Mouse (Mus musculus) layer of hippocampus, adult 9-10 months (tissue): ENCODE measurements at regions not wholly inside any gene's neighbourhood (a gene's known extent, or its start where the extent isn't known, plus 50 kb on each side); places are given as distances from the start of the nearest gene placed in this dataset.

ENCODE experiments used
- DNase-seq: peaks from one replicate; pipeline ENCODE4 v3.0.0; 2022; ENCODE audit warnings: low spot score

DNA sequence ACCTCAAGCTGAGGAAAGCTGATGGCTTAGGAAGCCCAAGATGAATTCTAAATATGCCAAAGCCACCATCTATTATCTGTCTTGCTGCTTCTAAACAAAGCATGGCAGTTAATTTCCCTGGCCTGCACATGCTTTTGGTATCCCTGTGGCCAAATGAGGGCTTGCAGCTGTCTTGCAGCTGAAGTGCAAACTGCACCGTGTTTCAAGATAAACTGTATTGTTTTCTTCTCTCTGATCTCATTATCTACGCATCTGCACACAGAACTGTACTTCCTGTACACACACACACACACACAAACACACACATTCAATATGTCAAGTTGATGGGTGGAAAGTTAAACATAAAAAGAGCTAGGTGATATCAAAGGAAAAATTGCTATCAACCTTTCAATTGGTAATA, 221.7 kb upstream of the Veph1 start:
- no peak for DNase-seq

DNA sequence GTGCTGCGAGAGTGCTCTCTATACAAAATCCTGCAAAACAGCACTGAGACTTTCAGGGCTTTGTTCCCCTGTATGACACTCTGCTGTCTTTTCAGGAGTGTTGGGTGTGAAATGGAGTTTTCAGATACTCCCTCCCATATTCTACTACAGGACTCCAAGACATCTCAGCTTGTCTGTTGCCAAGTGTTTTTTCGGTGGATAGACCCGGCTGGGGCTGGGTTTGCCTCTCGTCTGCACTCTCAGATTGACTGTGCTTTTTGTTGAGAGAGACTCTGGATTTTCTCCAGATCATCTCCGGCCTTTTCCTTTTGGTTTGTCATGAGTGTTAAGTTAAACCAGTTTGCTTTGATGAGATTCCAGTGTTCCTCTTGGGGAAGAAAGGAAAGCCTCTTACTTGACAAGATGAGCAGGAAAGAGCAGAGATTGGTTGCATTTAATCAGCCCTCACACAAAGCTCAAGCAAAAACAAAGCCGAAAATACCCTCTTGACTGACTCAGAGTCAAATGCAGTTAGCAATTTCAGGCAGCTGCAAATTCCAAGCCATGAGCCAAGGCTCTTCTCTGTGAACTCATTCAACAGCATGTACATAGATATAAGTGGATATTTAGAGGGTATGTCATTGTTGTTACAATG, 219.3 kb upstream of the Veph1 start:
- no peak for DNase-seq

DNA sequence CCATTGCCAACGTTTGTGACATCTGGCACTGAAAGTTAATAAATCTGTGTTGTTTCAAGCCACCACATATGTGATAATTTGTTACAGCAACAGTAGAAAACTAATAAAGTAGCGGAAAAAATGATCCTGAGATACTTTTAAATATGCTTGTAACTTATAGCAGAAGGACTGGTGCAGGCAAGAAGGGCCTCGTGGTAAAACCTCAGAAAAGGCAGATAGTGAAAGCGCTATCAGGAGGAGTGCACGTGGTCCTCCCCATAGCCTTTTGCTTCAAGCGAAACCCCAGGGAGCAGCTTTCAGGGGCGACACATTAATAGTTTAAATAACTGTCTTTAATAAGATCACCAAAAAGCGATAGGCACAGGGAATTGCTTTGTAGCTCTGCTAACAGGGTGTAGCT, 217.9 kb upstream of the Veph1 start:
- DNase-seq, result no peak

DNA sequence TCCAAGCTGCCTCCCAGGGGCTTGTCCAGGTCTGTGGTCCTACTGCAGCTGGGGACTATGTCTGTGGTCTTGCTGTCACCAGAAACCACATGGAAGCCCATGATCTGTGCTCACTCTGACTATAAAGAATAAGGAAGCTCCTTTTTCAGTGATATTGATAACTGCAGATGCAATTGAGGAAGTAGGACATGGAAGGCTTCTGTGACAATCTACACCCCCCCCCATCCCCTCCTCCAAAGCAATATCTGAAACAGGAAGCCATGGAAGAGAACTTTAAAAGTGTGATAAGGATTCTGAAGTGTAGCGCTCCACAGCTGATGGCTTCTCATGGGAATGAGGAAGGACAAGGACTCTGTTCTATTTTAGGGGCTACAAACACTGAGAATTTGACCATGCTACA, 215.8 kb upstream of the Veph1 start:
- no peak for DNase-seq

DNA sequence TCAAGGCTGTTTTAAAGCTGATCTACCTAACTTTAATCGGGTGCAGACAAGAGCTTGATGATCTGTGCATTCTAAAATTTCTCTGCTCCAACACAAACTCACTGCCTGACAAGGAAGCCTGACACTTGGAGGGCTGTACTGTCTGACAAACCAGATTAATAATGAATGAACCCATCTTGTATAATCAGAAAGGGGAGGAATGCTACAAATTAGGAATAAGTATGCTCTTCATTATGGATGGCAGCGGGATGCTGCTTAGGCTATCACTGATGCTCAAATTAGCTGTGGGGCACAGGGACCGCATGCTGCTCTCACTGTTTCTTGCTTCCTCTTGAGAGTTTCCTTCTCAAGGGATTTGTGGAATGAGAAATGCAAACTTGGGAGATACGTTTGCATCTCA, 213.8 kb upstream of the Veph1 start:
- no peak for DNase-seq

DNA sequence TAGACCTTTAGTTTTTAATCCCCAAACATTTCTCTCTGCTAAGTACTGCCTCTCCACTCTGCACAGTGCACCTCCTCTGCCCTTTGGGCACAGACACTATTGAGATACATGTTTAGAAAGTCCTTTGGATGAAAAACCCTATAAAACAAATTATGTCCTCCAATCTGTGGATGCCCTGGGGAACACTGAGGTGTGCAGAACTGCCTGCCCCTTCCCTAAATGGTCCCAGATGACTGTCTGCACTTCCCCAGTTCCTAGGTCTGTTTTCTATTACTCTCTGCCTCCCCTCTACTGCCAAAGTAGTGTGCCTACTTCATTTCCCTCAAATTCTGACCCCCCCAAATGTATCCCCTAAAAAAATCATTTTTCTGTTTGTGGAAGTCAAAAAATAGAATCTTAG, 209.5 kb upstream of the Veph1 start:
- DNase-seq, result no peak

DNA sequence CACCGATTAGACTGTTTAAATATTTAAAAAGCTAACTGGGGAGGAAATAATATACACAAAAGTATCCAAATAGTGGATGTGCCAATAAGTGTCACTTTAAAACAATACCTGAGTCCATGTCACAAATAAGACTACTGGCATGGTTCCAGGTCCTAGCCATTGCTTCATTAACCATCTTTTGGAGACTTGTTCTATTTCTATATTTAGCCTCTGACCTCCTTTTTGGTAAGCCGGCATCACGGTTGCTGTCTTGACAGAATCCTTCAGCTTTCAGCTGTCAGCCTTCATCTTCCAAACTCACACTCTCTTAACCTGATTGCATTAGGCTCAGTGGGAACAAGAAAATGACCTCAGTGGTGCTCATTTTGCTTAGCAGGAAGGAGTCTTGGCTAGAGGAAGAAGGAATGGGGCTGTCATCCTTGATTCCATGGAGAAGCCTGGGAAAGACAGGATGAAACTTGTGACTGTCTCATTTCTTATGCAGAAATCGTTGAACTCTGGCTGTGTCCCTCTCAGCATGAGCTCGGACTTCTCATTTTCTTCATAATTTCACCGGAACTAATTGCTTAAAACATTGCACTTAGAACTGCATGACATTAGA, 208.9 kb upstream of the Veph1 start:
- DNase-seq, result no peak

DNA sequence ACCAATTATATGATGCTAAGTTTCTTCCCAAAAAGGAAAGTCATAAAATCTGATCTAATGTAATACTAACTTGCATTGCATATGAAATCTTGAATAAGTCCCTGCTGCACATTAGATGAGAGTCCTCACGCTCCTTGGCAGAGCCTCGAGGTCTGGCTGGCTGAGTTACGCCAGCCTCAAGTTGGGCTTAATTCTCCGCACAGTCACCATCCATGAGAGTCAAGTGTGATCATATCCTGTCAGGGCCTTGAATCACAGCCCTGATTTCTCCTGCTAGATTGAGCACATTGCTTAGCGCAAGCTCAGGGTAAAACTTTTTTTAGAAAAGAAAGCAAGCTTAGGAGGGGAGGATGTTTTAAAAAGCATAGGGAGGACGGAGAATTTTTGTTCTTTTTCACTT, 208.1 kb upstream of the Veph1 start:
- no peak for DNase-seq

DNA sequence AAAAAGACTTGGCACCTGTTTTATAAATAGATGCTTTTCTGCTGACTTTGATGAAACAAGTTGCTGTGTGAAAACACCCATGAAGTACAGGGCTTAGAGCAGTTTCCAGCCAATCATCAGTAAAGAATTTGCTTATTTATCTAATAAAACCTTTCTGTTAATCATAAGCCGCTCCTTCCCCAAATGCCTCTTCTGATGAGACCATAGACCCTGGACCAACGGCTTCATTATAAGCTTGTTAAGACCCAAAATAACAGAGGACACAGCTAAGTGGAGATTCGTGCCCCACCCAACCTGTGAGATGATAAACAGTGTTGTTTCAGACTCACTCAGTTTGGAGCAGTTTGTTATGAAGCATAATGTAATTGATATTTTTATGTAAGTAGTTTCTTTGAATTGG, 207.0 kb upstream of the Veph1 start:
- no peak for DNase-seq

DNA sequence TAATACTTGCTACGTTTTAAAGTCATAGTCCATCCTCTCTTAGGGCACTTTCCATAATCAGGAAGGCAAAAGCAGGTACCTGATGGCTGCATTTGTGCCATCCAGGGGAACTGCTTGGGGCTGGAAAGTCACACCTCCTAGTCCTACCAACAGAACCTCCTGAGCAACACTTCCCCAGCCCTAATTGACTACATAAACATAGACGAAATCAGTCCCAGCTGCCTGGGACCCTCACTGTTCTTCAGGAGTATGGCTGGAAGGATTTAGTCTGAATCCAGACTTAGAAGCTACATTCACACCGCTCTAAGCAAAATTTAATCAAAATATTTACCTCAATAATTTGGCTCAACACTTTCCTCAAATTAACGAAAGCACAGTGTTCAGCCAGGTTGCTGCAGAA, 205.2 kb upstream of the Veph1 start:
- DNase-seq, result no peak

DNA sequence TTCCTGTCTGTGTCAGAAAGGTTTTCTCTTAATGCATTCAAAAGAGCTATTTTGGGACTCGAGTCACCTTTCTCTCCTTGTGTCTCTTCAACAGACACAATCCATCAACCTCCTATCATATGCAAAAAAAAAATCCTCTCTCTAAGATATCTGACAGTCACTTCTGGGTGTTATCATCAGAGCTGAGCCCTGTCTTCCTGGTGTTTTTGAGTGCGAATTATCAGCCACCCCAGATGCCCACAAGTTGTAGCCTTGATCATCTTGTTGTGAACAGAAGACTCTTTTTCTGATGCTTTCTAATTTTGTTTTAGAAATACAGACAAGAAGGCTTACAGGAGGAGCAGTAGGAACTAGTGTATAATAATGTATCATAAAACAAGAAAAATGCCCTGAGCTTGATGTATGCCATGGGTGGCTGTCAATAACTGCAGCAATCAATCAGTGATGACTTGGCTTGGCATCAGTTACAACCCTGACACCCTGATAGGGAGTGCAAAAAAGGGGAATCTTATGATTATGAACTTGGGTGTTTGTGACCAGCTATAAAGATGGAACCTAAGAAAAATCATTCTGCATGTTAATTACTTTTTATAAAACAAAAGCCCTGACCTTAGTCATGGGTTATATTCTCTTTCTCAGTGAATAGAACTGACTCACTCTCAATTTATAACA, 197.9 kb upstream of the Veph1 start:
- DNase-seq, result no peak

DNA sequence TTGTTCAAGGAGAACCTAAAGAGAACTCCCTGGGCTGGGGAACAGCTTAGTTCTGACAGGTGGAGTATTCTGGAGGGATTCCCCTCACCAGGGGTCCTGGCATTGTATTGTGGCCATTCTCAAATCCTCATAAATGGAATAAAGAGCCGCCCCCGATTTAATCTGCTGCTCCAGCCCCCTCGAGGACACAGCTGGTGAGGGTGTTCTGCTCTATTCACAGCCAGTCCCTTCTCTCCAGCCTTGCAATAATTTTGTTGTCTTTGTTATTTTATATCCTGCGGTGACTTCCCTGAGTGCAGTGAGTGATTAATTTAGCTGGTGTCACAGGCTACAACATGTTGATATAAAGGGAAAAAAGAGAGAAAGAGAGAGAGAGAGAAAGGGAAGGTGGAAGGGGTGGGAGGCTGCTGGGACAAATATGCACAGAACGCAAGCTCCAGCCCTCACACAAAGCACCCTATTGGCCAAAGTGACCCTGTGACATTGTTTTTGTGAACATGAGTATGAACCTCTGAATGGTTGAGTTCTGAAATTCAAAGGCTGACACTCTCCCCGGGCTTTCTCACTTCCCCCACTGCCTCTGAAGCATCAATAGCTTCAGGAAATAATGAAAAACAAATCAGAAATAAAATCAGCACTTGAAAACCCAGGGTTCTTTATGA, 194.2 kb upstream of the Veph1 start:
- no peak for DNase-seq

DNA sequence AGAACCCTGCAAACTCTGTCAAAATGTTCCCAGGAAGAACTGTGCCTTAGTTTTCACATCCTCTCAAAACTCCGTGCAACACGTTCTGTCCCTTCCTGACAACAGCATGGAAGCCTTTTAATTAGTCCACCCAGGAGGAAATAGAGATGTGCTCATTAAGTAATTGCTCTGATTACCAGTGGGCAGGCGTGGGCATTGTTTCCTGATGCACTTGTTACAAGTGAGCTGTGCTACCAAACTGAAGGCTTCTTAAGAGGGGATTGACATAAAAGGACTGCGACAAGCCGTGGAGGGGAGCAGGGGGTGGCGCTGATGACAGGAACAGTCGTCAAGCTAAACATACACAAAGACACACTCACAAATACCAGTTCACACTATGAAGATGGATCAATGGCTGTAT, 192.1 kb upstream of the Veph1 start:
- DNase-seq, result no peak

DNA sequence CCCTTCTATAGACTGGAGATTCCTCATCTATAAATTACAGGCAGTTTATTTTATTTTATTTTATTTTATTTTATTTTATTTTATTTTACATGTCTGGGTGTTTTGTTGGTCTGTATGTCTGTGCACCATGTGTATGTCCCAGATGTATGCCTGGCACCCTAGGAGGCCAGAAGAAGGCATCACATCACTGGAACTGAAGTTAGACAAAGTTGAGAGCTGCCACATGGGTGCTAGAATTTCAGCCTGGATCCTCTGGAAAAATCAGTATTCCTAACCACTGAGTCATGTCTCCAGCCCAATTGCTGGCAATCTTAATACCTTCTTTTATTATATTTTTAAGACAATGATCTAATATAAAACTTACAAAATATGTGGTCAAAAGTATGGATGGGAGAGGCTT, 190.0 kb upstream of the Veph1 start:
- no peak for DNase-seq

DNA sequence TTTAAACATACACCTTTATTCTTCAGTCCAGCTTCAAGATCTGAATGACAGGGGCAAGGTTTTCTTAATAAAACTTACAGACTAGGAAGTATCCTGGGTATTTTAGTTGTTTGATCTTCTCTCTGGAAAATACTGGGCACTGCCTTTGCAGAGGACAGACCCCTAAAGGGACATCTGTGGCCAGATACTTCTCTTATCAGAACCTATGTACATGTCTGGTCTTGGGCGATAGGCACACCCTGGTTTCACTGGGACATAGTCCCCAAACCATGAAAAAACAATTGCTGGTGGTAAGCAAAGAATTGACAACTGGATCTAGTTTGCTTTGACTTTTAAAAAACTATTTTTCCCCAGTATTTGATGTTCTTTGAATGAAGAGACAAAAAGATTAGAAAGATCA, 189.5 kb upstream of the Veph1 start:
- no peak for DNase-seq

DNA sequence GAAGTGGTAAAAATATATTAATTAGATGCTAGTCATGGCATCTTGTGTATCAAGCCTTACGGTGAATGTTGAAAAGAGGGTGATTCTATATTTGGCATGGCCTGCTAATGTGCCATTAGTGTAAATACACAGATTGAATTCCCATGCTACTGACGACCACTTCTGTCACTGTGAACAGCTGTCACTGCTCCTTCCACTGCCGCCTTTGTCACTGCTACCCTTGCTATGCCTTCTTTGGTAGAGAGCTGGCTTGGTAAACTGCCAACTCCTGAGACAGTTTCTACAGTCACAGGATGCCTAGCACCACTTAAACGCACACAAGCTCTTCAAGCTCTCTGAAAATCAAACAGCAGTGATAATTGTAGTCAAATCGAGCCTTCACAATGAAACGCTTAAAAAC, 184.1 kb upstream of the Veph1 start:
- no peak for DNase-seq

DNA sequence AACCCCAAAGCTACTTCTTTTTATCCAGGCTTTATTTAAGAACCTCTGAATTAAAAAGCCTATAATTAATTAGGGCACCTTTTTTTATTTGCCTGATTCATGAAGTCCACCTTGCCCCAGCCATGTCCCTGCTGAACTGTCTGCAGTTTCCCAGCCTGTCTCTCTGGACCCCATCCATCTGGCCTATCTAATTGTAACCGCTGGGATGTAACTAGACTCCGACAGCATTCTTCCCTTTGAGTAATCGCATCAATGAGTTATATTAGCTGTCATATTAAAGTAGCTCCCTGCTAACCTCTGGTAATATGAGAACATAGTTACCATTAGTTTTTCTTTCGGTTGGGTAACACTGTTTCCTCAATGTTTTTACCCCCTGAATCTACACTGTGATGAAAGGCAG, 182.6 kb upstream of the Veph1 start:
- DNase-seq, result no peak

DNA sequence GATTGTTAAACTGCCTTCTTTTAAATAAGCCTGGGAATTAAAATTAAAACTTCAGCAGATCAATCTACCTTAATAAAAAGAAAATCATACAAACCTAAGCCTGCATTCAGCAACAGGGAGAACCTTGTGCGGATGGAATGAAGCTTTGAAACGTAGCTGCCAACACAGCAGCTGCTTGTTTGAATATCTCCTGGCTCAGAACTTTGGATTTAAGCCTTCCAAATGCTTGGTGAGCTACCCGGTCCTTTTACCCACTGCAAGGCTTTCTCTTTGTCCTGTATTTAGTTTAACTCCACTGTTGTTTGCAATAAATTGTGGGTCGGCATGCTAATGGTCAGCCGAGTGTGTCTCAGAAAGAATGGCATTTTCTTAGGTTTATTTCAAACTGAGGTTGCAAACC, 169.7 kb upstream of the Veph1 start:
- no peak for DNase-seq

DNA sequence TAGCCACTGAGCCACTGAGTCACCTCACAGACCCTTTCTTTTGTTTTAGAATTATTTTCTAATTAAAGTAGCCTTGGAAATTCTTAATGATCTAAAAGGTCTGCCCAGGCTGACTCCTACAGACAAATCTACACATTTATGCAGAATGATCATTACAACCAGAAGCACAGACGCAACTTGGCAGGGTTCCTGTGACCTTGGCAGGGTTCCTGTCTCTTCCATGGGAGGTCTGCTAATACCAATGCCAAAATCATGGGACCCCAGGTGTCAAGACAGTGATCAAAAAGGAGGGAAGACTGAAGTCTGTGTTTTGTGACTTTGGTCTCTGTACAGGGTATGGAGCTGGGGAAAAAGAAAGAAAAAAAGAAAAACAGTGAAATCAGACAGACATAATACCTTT, 168.7 kb upstream of the Veph1 start:
- no peak for DNase-seq

DNA sequence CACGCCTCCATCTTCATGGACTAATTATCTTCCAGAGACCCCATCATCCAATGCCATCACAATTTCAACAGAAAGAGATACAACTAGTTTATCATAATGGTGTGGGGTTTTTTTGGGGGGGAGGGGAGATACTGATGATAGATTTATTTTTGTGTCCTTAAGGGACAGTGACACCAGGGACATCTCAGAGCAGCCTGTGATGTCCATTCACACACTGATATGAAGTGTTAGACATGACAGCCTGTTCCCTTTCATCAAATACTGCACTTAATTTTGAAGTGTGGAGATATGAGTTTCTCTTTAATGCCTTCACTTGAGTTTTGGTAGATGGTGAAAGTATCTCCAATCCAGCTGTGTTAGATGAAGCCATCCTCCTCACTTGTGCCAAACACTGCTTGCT, 165.7 kb upstream of the Veph1 start:
- DNase-seq, result no peak

DNA sequence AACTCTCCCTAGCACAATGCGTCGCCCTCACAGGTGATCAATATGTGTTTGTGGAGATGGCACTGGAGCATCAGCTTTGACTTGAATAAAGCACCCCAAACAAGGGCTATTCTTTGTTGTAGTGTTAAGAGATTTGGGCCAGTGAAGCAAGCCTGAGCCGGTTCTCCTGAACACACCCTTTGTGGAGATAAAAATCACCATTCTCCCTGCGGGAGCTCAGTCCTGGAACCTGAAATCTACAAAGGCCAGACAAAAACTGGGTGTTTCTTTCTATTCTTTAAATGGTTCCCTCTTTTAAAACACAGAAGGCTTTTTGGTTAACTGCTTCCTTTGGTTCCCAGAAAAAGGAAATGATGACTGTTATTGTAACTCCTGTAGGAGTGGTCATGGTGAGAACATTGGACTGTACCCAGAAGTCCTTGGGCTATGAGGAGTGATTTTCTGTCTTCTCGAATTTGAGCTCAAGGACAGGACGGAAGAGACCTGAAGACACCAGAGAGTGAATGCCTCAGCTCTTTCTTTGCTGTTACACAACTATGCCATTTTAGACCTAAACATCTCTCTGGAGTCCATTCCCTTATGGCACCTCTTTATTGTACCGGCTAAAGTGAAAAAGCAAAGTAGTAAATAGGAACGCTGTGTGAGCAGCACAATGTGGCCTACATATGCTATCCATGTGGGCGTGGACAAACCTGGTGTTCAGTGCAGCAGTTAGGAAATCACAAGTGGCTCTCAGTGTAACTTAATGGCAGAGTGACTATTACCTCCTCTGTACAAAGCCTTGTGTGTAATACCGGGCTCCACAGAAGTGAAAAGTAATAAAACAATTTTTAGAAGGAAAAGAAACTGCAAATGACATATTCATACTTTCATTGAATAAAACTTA, 149.9 kb upstream of the Veph1 start:
- no peak for DNase-seq

DNA sequence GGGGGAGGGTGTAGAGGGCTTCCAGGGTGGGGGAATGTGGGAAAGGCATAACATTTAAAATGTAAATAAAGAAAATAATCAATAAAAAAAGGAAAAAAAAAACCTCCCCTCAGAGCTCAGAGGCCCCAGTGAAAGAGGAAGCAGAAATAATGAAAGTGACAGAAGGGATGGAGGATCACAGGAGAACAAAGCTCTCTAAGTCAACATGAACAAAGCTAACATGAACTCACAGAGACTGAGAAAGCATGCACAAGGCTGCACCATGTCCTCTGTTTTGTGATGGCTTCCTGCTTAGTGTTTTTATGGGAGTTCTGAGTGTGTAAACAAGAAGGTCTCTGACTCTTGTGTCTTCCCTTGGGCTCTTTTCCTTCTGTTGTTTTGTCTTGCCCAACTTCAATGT, 136.6 kb upstream of the Veph1 start:
- DNase-seq, result no peak
